In genomic region chr6:72597956-72598753, GRCm38 (mm10) we compare ENCODE assay signal across 8 mouse cellular contexts. TPM values are rescaled to one million over a fixed set of nuclear protein-coding genes. Genes with fewer than 3 reads are reported as not detected.
A peak's percentile ranks its signal among the peaks of the same experiment; 100 is the strongest.
DNase-seq lines count a peak whose midpoint lies in the region; ATAC-seq and TF ChIP-seq lines count a peak whose summit lies in the region.

Gene Elmod3, minus strand, starts transcription at chr6:72598413.
Gene Retsat, plus strand, starts transcription at chr6:72598475.

- H3K4me3 ChIP-seq in embryonic facial prominence, embryonic 13.5 days: peak within 1 kb of the TSS; percentile 66
- H3K4me3 ChIP-seq in kidney, adult 2 months (ENCODE audit: insufficient read depth, low read depth, low read length): peak within 1 kb of the TSS; percentile 96
- H3K4me3 ChIP-seq in limb, embryonic 12.5 days (replicated peaks): peak within 1 kb of the TSS; percentile 63
- peak within 1 kb of the TSS; percentile 69 for H3K4me3 ChIP-seq in midbrain, embryonic 15.5 days
- H3K4me3 ChIP-seq in spleen, adult 2 months (ENCODE audit: extremely low read depth, insufficient read depth, insufficient read length): peak within 1 kb of the TSS; percentile 77

- peak; percentile 87 for ATAC-seq in embryonic facial prominence, embryonic 13.5 days (ENCODE audit: insufficient number of reproducible peaks, insufficient read depth, low FRiP score, low TSS enrichment, low read depth)
- ATAC-seq in limb, embryonic 12.5 days (ENCODE audit: insufficient number of reproducible peaks, insufficient read depth, low FRiP score, low TSS enrichment, low read depth): peak; percentile 90
- ATAC-seq in midbrain, embryonic 15.5 days (replicated peaks): peak; percentile 94

- no peaks in the 10 kb centered on the region for H3K36me3 ChIP-seq in embryonic facial prominence, embryonic 13.5 days
- H3K36me3 ChIP-seq in kidney, adult 2 months (ENCODE audit: control insufficient read depth, insufficient read depth, low read length): no peaks in the 10 kb centered on the region
- 0 out of 2 replicates have a peak, but pooled peaks cover under 1% of the 10 kb centered on the region for H3K36me3 ChIP-seq in limb, embryonic 12.5 days
- no peaks in the 10 kb centered on the region for H3K36me3 ChIP-seq in midbrain, embryonic 15.5 days (replicated peaks)
- H3K36me3 ChIP-seq in spleen, adult 2 months (ENCODE audit: control insufficient read depth, insufficient read depth, low read length): no peaks in the 10 kb centered on the region

- peak within 1 kb of the TSS; percentile 82 for H3K9ac ChIP-seq in embryonic facial prominence, embryonic 13.5 days
- peak within 1 kb of the TSS; percentile 72 for H3K9ac ChIP-seq in limb, embryonic 12.5 days (replicated peaks)
- peak within 1 kb of the TSS; percentile 74 for H3K9ac ChIP-seq in midbrain, embryonic 15.5 days

- peak; percentile 87 for DNase-seq in 3134 (ENCODE audit: extremely low read depth, insufficient read length, low spot score)
- peak; percentile 97 for DNase-seq in adrenal gland, postnatal 36 days
- peak; percentile 98 to 99 for DNase-seq in heart, adult 18-20 months
- peak; percentile 99 for DNase-seq in kidney, adult 2 months
- DNase-seq in spleen, adult 2 months (ENCODE audit: low read depth in 1 of 2, low spot score in 2 of 2): peak; percentile 73 to 81

- 1% methylated on average over 38 of the region's 38 CpGs for WGBS in embryonic facial prominence, embryonic 13.5 days
- under 1% methylated on average over 38 of the region's 38 CpGs for WGBS in kidney, adult 2 months
- WGBS in limb, embryonic 12.5 days: 1% methylated on average over 38 of the region's 38 CpGs
- 1% methylated on average over 38 of the region's 38 CpGs for WGBS in midbrain, embryonic 15.5 days
- WGBS in spleen, adult 2 months: 1% methylated on average over 38 of the region's 38 CpGs

- H3K9me3 ChIP-seq in embryonic facial prominence, embryonic 13.5 days: no peaks in the 10 kb centered on the region
- no peaks in the 10 kb centered on the region for H3K9me3 ChIP-seq in limb, embryonic 12.5 days
- no peaks in the 10 kb centered on the region for H3K9me3 ChIP-seq in midbrain, embryonic 15.5 days

- no peaks in the 10 kb centered on the region for H3K27me3 ChIP-seq in embryonic facial prominence, embryonic 13.5 days
- H3K27me3 ChIP-seq in kidney, adult 2 months (replicated peaks; ENCODE audit: control insufficient read depth, insufficient read depth, low read length): no peaks in the 10 kb centered on the region
- no peaks in the 10 kb centered on the region for H3K27me3 ChIP-seq in limb, embryonic 12.5 days
- no peaks in the 10 kb centered on the region for H3K27me3 ChIP-seq in midbrain, embryonic 15.5 days (replicated peaks)
- H3K27me3 ChIP-seq in spleen, adult 2 months (ENCODE audit: control insufficient read depth, insufficient read depth, low read length): no peaks in the 10 kb centered on the region

- peak within 1 kb of the TSS; percentile 81 for H3K4me2 ChIP-seq in embryonic facial prominence, embryonic 13.5 days
- H3K4me2 ChIP-seq in limb, embryonic 12.5 days: peak within 1 kb of the TSS; percentile 71
- H3K4me2 ChIP-seq in midbrain, embryonic 15.5 days: peak within 1 kb of the TSS; percentile 75

- H3K4me1 ChIP-seq in embryonic facial prominence, embryonic 13.5 days: peaks cover 18% of the 10 kb centered on the region
- peaks cover 21% of the 10 kb centered on the region; the same call in 1 of the 2 replicates for H3K4me1 ChIP-seq in kidney, adult 2 months (ENCODE audit: control insufficient read depth, insufficient read depth, low read length)
- peaks cover 17% of the 10 kb centered on the region for H3K4me1 ChIP-seq in limb, embryonic 12.5 days (replicated peaks)
- H3K4me1 ChIP-seq in midbrain, embryonic 15.5 days: peaks cover 17% of the 10 kb centered on the region
- H3K4me1 ChIP-seq in spleen, adult 2 months (ENCODE audit: control insufficient read depth, insufficient read depth, insufficient read length): peaks cover 6% of the 10 kb centered on the region; the same call in 1 of the 2 replicates

- no peak for TF ChIP-seq CTCF in kidney, adult 2 months (conservative IDR thresholded peaks at IDR 0.05; ENCODE audit: insufficient read depth, insufficient read length, low read depth, low read length)
- TF ChIP-seq CTCF in spleen, adult 2 months (IDR thresholded peaks at IDR 0.05; ENCODE audit: extremely low read depth, insufficient read depth, insufficient read length, insufficient replicate concordance): no peak

- peak; percentile 99 for TF ChIP-seq POLR2A in kidney, adult 2 months (IDR thresholded peaks at IDR 0.05; ENCODE audit: low read depth, low read length)
- TF ChIP-seq POLR2A in spleen, adult 2 months (IDR thresholded peaks at IDR 0.05; ENCODE audit: low read depth, low read length): no peak

- peak within 1 kb of the TSS; percentile 84 for H3K27ac ChIP-seq in embryonic facial prominence, embryonic 13.5 days
- peak within 1 kb of the TSS; percentile 96 for H3K27ac ChIP-seq in kidney, adult 2 months (ENCODE audit: insufficient read depth, low read depth, low read length)
- peak within 1 kb of the TSS; percentile 79 for H3K27ac ChIP-seq in limb, embryonic 12.5 days
- H3K27ac ChIP-seq in midbrain, embryonic 15.5 days: peak within 1 kb of the TSS; percentile 58; the same call in 1 of the 2 replicates
- H3K27ac ChIP-seq in spleen, adult 2 months (ENCODE audit: insufficient read depth, low read length): peak within 1 kb of the TSS; percentile 64

RNA-seq across cellular contexts. Expression of gene Elmod3, which starts in this region (rescaled TPM):
- total RNA-seq in adrenal gland, postnatal 36 days (2021): 10 to 100 TPM; 16.0 to 17.4 TPM
- 16.1 and 17.5 TPM in 2 replicates for polyA plus RNA-seq in embryonic facial prominence, embryonic 13.5 days (2015; fragmentation: Nextera tagmentation; extraction: Ambion mirVana)
- total RNA-seq in heart, adult 18-20 months (2021): 10 to 100 TPM; 11.6 to 12.6 TPM
- polyA plus RNA-seq in kidney, adult 2 months (2012; rRNA removed): 43.0 and 43.4 TPM in 2 replicates
- 14.8 and 15.2 TPM in 2 replicates for polyA plus RNA-seq in limb, embryonic 12.5 days (2016; fragmentation: Nextera tagmentation; extraction: Ambion mirVana)
- polyA plus RNA-seq in midbrain, embryonic 15.5 days (2015; fragmentation: Nextera tagmentation; extraction: Ambion mirVana): 16.5 and 17.4 TPM in 2 replicates
- 12.2 and 12.9 TPM in 2 replicates for polyA plus RNA-seq in spleen, adult 2 months (2012; rRNA removed)

RNA-seq across cellular contexts. Expression of gene Retsat, which starts in this region (rescaled TPM):
- total RNA-seq in adrenal gland, postnatal 36 days (2021): 100 to 1,000 TPM; 295 to 376 TPM
- polyA plus RNA-seq in embryonic facial prominence, embryonic 13.5 days (2015; fragmentation: Nextera tagmentation; extraction: Ambion mirVana): 12.6 and 14.1 TPM in 2 replicates
- total RNA-seq in heart, adult 18-20 months (2021): 100 to 1,000 TPM; 199 to 208 TPM
- 237 and 272 TPM in 2 replicates for polyA plus RNA-seq in kidney, adult 2 months (2012; rRNA removed)
- 10.8 and 12.4 TPM in 2 replicates for polyA plus RNA-seq in limb, embryonic 12.5 days (2016; fragmentation: Nextera tagmentation; extraction: Ambion mirVana)
- 6.1 and 7.2 TPM in 2 replicates for polyA plus RNA-seq in midbrain, embryonic 15.5 days (2015; fragmentation: Nextera tagmentation; extraction: Ambion mirVana)
- 5.5 and 5.9 TPM in 2 replicates for polyA plus RNA-seq in spleen, adult 2 months (2012; rRNA removed)

Comparison
In these comparisons a context has a peak if more than half of its experiments do, and no peak if none do; other contexts are left out.
1. Peak in every context shown above with its lines: DNase-seq, ATAC-seq, H3K4me3 ChIP-seq and H3K27ac ChIP-seq.
2. RNA of gene Retsat (polyA plus RNA-seq): 237 to 272 TPM in kidney, adult 2 months; 12.6 to 14.1 TPM in embryonic facial prominence, embryonic 13.5 days, 10.8 to 12.4 TPM in limb, embryonic 12.5 days, 6.1 to 7.2 TPM in midbrain, embryonic 15.5 days and 5.5 to 5.9 TPM in spleen, adult 2 months; every median in the first group is over 10 times any median in the second.